Mouse (Mus musculus): Measurements from ENCODE around the gene Atxn7l3.

The Atxn7l3 gene

DNA sequence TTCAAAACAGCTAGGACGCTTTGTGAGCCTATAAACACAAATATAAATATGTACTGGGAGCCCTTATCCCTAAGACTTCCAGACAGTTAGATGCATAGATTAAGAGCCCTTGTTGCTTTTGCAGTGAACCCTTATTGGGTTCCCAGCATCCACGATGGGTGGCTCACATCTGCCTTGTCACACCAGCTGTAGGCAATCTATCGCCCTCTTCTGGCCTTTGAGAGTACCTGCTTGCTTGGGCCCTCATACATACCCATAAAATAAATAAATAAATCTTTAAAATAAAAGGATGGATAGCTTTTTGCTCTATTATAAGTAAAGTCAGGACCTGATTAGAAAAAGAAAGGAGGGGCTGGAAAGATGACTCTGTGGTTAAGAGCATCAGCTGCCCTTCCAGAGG is 37.9 kb downstream of the Atxn7l3 start:
- no peak for DNase-seq

- DNase-seq, result no peak
Observed at GRCm38 (mm10) chr11:102258095-102258494, 38.3 kb downstream of the Atxn7l3 start.

DNA sequence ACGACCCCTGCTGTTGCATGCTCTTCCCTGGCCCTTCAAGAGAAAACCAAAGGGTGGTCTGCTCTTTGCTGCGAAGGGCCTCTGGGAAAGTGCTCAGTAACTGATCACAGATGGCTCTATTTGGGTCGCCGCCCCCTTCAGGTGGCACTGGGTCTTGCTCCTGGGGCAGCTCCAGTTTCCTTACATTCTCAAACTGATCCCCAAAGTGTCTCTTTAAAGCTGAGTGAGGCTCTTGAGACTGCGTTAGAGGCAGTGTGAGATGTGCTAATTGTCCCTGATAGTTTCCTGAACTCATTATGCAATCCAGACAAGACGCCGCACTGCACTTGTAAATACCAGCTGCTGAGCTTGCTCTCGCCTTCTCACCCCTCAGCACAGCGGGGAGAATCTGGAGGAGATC is 38.9 kb downstream of the Atxn7l3 start:
- DNase-seq, result no peak

DNA sequence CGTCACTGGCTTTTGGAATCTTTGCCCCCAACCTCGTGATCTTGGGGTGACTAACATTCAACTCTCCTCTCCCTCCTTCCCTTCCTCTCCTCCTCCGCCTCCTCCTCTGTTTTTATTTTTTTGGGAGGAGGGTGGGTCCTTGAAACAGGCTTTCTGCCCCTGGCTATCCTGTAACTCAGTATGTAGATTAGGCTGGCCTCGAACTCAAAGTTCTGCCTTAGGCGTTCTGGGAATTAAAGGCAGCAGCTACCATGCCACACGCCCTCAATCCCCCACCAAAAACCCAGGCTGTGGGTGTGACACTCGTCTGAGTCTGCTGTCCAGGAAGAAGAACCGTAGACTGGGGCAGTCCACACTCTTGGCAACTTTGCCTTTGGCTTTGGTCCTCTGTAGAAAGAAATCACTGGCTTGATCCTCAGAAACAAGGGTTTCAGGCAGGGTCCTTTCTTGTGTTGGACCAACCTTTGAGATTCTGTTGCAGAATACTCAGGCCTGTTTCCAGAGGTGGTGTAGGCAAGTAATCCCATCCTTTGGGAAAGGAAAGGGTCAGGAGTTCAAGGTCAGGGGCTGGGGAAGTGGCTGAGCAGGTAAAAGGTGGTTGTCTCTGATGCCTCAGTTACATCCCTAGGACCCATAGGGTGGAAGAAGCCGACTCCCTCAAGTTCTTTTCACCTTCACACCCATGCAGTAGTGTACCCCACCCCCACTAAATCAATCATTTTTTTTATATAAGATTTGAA is 46.9 kb downstream of the Atxn7l3 start:
- DNase-seq, result no peak

DNA sequence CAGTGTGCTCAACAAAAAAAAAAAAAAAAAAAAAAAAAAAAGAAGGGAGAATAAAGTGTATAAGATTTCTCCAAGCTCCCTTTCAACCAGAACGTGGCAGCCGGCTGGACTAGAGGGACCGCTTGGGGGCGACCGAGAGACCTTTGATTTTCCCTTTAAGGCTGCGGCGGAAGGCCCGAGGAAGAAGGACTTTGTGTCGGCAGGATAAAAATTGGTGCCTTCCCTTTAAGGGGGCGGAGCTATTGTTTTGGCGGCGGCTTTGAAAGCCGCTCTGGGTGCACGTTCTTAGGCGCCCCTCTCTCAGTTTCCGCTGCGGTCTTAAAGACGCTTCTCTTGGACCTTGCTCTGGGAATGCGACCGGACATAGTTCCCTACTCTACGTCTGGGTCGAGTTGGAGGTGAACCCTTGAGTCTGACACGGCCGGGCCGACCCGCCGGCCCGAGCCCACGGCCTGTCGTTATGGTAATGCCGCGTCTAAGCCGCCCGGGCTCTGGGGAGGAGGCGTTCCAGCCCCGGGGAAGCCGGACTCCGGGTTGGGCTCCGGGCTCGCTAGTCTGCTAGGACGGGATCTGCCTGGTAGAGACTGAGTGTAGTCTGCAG is 47.7 kb downstream of the Atxn7l3 start, which contains the start of gene BC030867:
Gene BC030867 (plus strand): TSS at position 253 of the 601 bp plus-strand sequence.
- peak; percentile 95 for DNase-seq

GRCm38 (mm10) chr11:102246871-102247270 is 49.6 kb downstream of the Atxn7l3 start:
- DNase-seq, result no peak

- DNase-seq, result no peak
Observed at GRCm38 (mm10) chr11:102246273-102246635, 50.2 kb downstream of the Atxn7l3 start.

GRCm38 (mm10) chr11:102245581-102246272 is 50.7 kb downstream of the Atxn7l3 start:
- no peak for DNase-seq

DNA sequence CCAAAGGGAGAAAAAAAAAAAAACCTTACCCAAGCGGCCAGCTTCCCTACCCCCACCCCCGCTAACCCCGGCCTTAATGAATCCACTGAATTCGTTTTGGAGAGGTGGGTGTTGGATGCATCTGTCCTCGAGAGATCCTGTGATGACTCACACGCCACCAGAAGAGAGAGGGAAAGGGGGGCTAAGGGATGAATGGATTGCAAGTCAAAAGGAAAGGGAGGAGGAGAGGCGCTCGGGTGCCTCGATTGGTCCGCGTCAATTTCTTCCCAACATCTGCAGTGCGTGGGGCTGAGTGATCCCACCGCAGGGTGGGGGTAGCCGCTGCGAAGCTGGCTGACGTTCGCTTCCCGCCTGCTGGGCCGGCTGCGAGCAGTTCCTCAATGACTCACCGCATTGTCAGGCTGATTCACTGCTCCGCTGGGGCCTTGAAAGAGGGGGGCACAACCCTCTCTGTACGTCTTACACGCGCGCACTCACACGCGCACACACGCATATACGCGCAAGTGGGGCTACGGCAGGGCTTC is 51.4 kb downstream of the Atxn7l3 start:
- DNase-seq, result peak; percentile 65

DNA sequence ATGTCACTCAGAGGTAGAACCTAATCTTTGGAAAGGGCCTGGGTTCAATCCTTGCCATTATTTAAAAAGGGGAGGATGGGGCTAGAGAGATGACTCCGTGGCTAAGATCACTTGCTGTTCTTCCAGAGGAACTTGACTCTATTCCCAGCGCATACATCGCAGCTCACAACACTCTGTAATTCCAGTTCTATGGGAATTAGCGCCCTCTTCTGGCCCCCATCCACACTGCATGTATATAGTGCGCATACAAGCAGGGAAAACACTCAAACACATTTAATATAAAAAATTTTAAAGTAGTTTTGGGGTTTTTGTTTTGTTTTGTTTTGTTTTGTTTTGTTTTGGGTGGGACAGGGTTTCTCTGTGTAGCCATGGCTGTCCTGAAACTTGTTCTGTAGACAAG is 54.6 kb downstream of the Atxn7l3 start:
- DNase-seq, result no peak

- DNase-seq, result no peak
Observed at GRCm38 (mm10) chr11:102241246-102241645, 55.2 kb downstream of the Atxn7l3 start.

- no peak for DNase-seq
Observed at GRCm38 (mm10) chr11:102240636-102241035, 55.8 kb downstream of the Atxn7l3 start.

Measured in cerebellum, adult 8-10 months (tissue).